23 mouse cellular contexts compared by ENCODE assay signal in the genomic region with DNA sequence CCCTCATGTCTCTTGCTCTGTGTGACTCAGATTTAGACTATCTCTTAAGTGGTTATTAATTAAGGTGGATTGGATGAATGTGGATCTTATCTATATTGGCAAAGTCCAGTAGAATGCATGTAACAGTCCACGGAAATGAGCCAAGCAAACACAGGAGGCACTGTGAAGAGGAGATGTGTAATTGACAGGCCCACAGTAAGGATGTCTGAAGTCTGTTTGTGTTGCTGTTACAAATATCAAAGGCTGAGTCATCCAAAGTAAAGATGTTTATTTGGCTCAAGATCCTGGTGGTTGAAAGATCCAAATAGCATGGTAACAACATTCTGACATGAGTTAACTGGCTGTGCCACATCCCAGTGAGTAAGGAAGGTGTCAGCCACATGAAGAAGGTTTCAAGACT.
DNase-seq lines count a peak whose midpoint lies in the region; ATAC-seq and TF ChIP-seq lines count a peak whose summit lies in the region.
"Had no signal": no experiment of that assay in that cellular context is flagged by ENCODE, and none has a peak within 500 bp of the region (broad histone marks: within the 10 kb centered on the region; RNA-seq: fewer than 3 reads in every experiment).

No protein-coding gene starts in this region.

- no peaks in the 10 kb centered on the region for H3K36me3 ChIP-seq in intestine, embryonic 14.5 days (ENCODE audit: control insufficient read depth, insufficient read depth, low read length)
- no peaks in the 10 kb centered on the region for H3K36me3 ChIP-seq in intestine, postnatal 0 days (ENCODE audit: control insufficient read depth, insufficient read depth)
- H3K36me3 ChIP-seq in lung, postnatal 0 days (ENCODE audit: insufficient read depth, low read length) = no peaks in the 10 kb centered on the region
- H3K36me3 ChIP-seq: embryonic facial prominence, embryonic 12.5 days; forebrain, embryonic 12.5 days; heart, embryonic 15.5 days; hindbrain, embryonic 13.5 days had no signal

- H3K4me3 ChIP-seq in intestine, embryonic 14.5 days (ENCODE audit: low read depth, low read length) = no peak overlapping the region
- H3K4me3 ChIP-seq in intestine, postnatal 0 days (ENCODE audit: low read depth, low read length) = no peak overlapping the region
- no peak overlapping the region for H3K4me3 ChIP-seq in lung, postnatal 0 days (ENCODE audit: low read depth, low read length)
- H3K4me3 ChIP-seq in embryonic fibroblast, embryonic 13.5 days (ENCODE audit: insufficient read depth, low read length) = no peak overlapping the region
- H3K4me3 ChIP-seq: embryonic facial prominence, embryonic 12.5 days; forebrain, embryonic 12.5 days; heart, embryonic 15.5 days; hindbrain, embryonic 13.5 days had no signal

- H3K4me1 ChIP-seq in intestine, embryonic 14.5 days (replicated peaks; ENCODE audit: control insufficient read depth, insufficient read depth, low read length) = no peaks in the 10 kb centered on the region
- no peaks in the 10 kb centered on the region for H3K4me1 ChIP-seq in intestine, postnatal 0 days (replicated peaks; ENCODE audit: control insufficient read depth, insufficient read depth, low read length)
- H3K4me1 ChIP-seq in lung, postnatal 0 days (ENCODE audit: insufficient read depth, low read depth, low read length) = no peaks in the 10 kb centered on the region
- H3K4me1 ChIP-seq in embryonic fibroblast, embryonic 13.5 days (ENCODE audit: control insufficient read depth, insufficient read depth, low read length) = peaks cover 18% of the 10 kb centered on the region
- H3K4me1 ChIP-seq: forebrain, embryonic 12.5 days had no signal

- no peak overlapping the region for H3K9ac ChIP-seq in intestine, embryonic 14.5 days (ENCODE audit: low read length)
- H3K9ac ChIP-seq in intestine, postnatal 0 days (ENCODE audit: low read depth, low read length) = no peak overlapping the region
- no peak overlapping the region for H3K9ac ChIP-seq in lung, postnatal 0 days (replicated peaks; ENCODE audit: low read depth)
- H3K9ac ChIP-seq: embryonic facial prominence, embryonic 12.5 days; forebrain, embryonic 12.5 days; heart, embryonic 15.5 days; hindbrain, embryonic 13.5 days had no signal

- intact Hi-C loops in gastrocnemius, postnatal 14 days (cut with DNase I; ENCODE audit: low total_unique reads) = no loop called here

- no peak overlapping the region for H3K27ac ChIP-seq in intestine, embryonic 14.5 days (ENCODE audit: low read depth)
- no peak overlapping the region for H3K27ac ChIP-seq in intestine, postnatal 0 days (ENCODE audit: low read depth, low read length)
- no peak overlapping the region for H3K27ac ChIP-seq in lung, postnatal 0 days (ENCODE audit: low read length)
- H3K27ac ChIP-seq in embryonic fibroblast, embryonic 13.5 days (ENCODE audit: insufficient read depth, low read length) = peak overlapping the region; percentile 71; the same call in 1 of the 2 replicates
- H3K27ac ChIP-seq: embryonic facial prominence, embryonic 12.5 days; forebrain, embryonic 12.5 days; heart, embryonic 15.5 days; hindbrain, embryonic 13.5 days; hindbrain, postnatal 0 days had no signal

- H3K9me3 ChIP-seq in intestine, embryonic 14.5 days (ENCODE audit: control insufficient read depth, low read length) = no peaks in the 10 kb centered on the region
- no peaks in the 10 kb centered on the region for H3K9me3 ChIP-seq in intestine, postnatal 0 days (ENCODE audit: control insufficient read depth)
- H3K9me3 ChIP-seq in lung, postnatal 0 days (ENCODE audit: low read length) = no peaks in the 10 kb centered on the region
- H3K9me3 ChIP-seq: embryonic facial prominence, embryonic 12.5 days; forebrain, embryonic 12.5 days; heart, embryonic 15.5 days; hindbrain, embryonic 13.5 days had no signal

- no peak for TF ChIP-seq EP300 in lung, postnatal 0 days (IDR thresholded peaks at IDR 0.05)

- TF ChIP-seq POLR2A in embryonic fibroblast, embryonic 13.5 days (IDR thresholded peaks at IDR 0.05; ENCODE audit: low read depth, low read length) = no peak

- TF ChIP-seq CTCF in intestine, postnatal 0 days (IDR thresholded peaks at IDR 0.05; ENCODE audit: low read depth) = no peak
- TF ChIP-seq CTCF in lung, postnatal 0 days (IDR thresholded peaks at IDR 0.05) = no peak
- TF ChIP-seq CTCF in embryonic fibroblast, embryonic 13.5 days (IDR thresholded peaks at IDR 0.05; ENCODE audit: borderline replicate concordance, insufficient read depth, low read length) = no peak

- DNase-seq in intestine, embryonic 14.5 days (ENCODE audit: low spot score) = peak; percentile 34
- peak; percentile 32 for DNase-seq in lung, postnatal 0 days (ENCODE audit: low spot score)
- DNase-seq in lung, adult 18-20 months = no peak
- no peak for DNase-seq in gastrocnemius, adult 18-20 months (ENCODE audit: low spot score)
- DNase-seq in spleen, adult 18-20 months = no peak
- DNase-seq in gastrocnemius, postnatal 14 days = no peak
- DNase-seq: adrenal gland, postnatal 10 days; cerebellum, adult 11-12 months; cerebellum, adult 9-10 months; cerebellum, postnatal 25 days; gastrocnemius, postnatal 36 days; heart, adult 18-20 months; heart, postnatal 14 days had no signal

- WGBS in intestine, embryonic 14.5 days = 70% methylated on average over 1 of the region's 1 CpGs
- WGBS in intestine, postnatal 0 days = 27% methylated on average over 1 of the region's 1 CpGs
- WGBS in lung, postnatal 0 days = 33% methylated on average over 1 of the region's 1 CpGs

- H3K4me2 ChIP-seq in intestine, embryonic 14.5 days (ENCODE audit: low read length) = no peak overlapping the region
- H3K4me2 ChIP-seq in intestine, postnatal 0 days (replicated peaks; ENCODE audit: low read depth) = no peak overlapping the region
- no peak overlapping the region for H3K4me2 ChIP-seq in lung, postnatal 0 days (replicated peaks; ENCODE audit: low read depth, low read length)
- H3K4me2 ChIP-seq: embryonic facial prominence, embryonic 12.5 days; forebrain, embryonic 12.5 days; heart, embryonic 11.5 days; heart, embryonic 15.5 days; hindbrain, embryonic 13.5 days had no signal

- ATAC-seq in intestine, embryonic 14.5 days (replicated peaks; ENCODE audit: low FRiP score, low TSS enrichment, low read depth) = no peak
- no peak for ATAC-seq in intestine, postnatal 0 days
- ATAC-seq in lung, postnatal 0 days = peak; percentile 57
- ATAC-seq: forebrain, embryonic 16.5 days; hindbrain, postnatal 0 days had no signal

- no peaks in the 10 kb centered on the region for H3K27me3 ChIP-seq in intestine, embryonic 14.5 days (replicated peaks; ENCODE audit: control insufficient read depth, insufficient read depth, low read length)
- H3K27me3 ChIP-seq in intestine, postnatal 0 days (replicated peaks; ENCODE audit: control insufficient read depth, insufficient read depth, low read length) = no peaks in the 10 kb centered on the region
- no peaks in the 10 kb centered on the region for H3K27me3 ChIP-seq in lung, postnatal 0 days (replicated peaks; ENCODE audit: insufficient read depth, low read length)
- H3K27me3 ChIP-seq: CH12.LX; embryonic facial prominence, embryonic 12.5 days; forebrain, embryonic 12.5 days; heart, embryonic 15.5 days; hindbrain, embryonic 13.5 days had no signal

Comparison
In these comparisons a context has a peak if more than half of its experiments do, and no peak if none do; other contexts are left out.
1. DNase-seq: peak in intestine, embryonic 14.5 days (single experiment) and lung, postnatal 0 days (single experiment); none in lung, adult 18-20 months (0 of 2), gastrocnemius, adult 18-20 months (single experiment), spleen, adult 18-20 months (0 of 2) and gastrocnemius, postnatal 14 days (single experiment).